Mouse (Mus musculus) layer of hippocampus, adult 8-10 months (tissue): ENCODE measurements around the gene Akt1s1. TPM values are rescaled to one million over a fixed set of nuclear protein-coding genes. Genes with fewer than 3 reads are reported as not detected.
A peak's percentile ranks its signal among the peaks of the same experiment; 100 is the strongest.
"Not testable (repeated sequence)": the region's sequence is repeated elsewhere in the genome, so short reads cannot be mapped to it uniquely, and the experiment has no call there.

Experiments used
- DNase-seq, 2 experiments: peaks; one replicate each; pipeline ENCODE4 v3.0.0; 2022; ENCODE audit warnings: low spot score in 2 of 2
- total RNA-seq, 4 experiments: library from RNA; stranded (reverse); gene quantifications; 2 replicates each; pipeline ENCODE4 v1.2.4; 2022

The Akt1s1 gene
- total RNA-seq, 4 experiments from 2014 or later, result 66.3 to 72.6 (median 71.0) TPM

GRCm38 (mm10) chr7:44868919-44869696 lies 20.3 kb downstream of the Akt1s1 start:
- DNase-seq, result no peak

- DNase-seq, result peak; percentile 96 to 98
Observed at GRCm38 (mm10) chr7:44869697-44870528, 21.1 kb downstream of the Akt1s1 start, which contains the start of gene Ptov1. TSS of gene Ptov1 (minus strand) at chr7:44869788.

GRCm38 (mm10) chr7:44870614-44871013 lies 21.8 kb downstream of the Akt1s1 start:
- no peak for DNase-seq

- no peak for DNase-seq
Observed at GRCm38 (mm10) chr7:44871181-44871580, 22.4 kb downstream of the Akt1s1 start.

- DNase-seq, result not testable (repeated sequence)
Observed at GRCm38 (mm10) chr7:44871774-44872173, 23.0 kb downstream of the Akt1s1 start.

GRCm38 (mm10) chr7:44877833-44878232 lies 29.0 kb downstream of the Akt1s1 start:
- DNase-seq, result no peak

- no peak for DNase-seq
Observed at GRCm38 (mm10) chr7:44883036-44883435, 34.2 kb downstream of the Akt1s1 start.

- no peak for DNase-seq
Observed at GRCm38 (mm10) chr7:44884637-44885036, 35.8 kb downstream of the Akt1s1 start.

- DNase-seq, result no peak
Observed at GRCm38 (mm10) chr7:44886964-44887363, 38.2 kb downstream of the Akt1s1 start.

- DNase-seq, result no peak
Observed at GRCm38 (mm10) chr7:44888256-44889105, 39.7 kb downstream of the Akt1s1 start.

- no peak for DNase-seq
Observed at GRCm38 (mm10) chr7:44890180-44890579, 41.4 kb downstream of the Akt1s1 start.

- DNase-seq, result no peak
Observed at GRCm38 (mm10) chr7:44890737-44891136, 41.9 kb downstream of the Akt1s1 start.

- DNase-seq, result no peak
Observed at GRCm38 (mm10) chr7:44891611-44892010, 42.8 kb downstream of the Akt1s1 start.

- peak; percentile 96 to 97 for DNase-seq
Observed at GRCm38 (mm10) chr7:44892276-44892921, 43.6 kb downstream of the Akt1s1 start, which contains the start of gene Med25. TSS of gene Med25 (minus strand) at chr7:44892712.

GRCm38 (mm10) chr7:44893197-44893596 lies 44.4 kb downstream of the Akt1s1 start:
- no peak for DNase-seq

GRCm38 (mm10) chr7:44894175-44894574 lies 45.4 kb downstream of the Akt1s1 start:
- no peak for DNase-seq

GRCm38 (mm10) chr7:44895206-44895592 lies 46.4 kb downstream of the Akt1s1 start:
- no peak for DNase-seq

- peak; percentile 94 for DNase-seq
Observed at GRCm38 (mm10) chr7:44895593-44896434, 47.0 kb downstream of the Akt1s1 start, which contains the start of gene Fuz. TSS of gene Fuz (plus strand) at chr7:44896079.

- DNase-seq, result no peak
Observed at GRCm38 (mm10) chr7:44896499-44896898, 47.7 kb downstream of the Akt1s1 start.

GRCm38 (mm10) chr7:44898607-44899006 lies 49.8 kb downstream of the Akt1s1 start:
- DNase-seq, result no peak
